Mouse (Mus musculus) liver, postnatal 0 days (tissue): ENCODE results near the gene Adgra3. TPM values are rescaled to one million over a fixed set of nuclear protein-coding genes. Genes with fewer than 3 reads are reported as not detected.

Experiments used
- ATAC-seq: fragments of 200-750 bp; cut with Nextera tagmentation; 2 replicates; pipeline ENCODE4 v1.8.0; 2017; ENCODE audit warnings: mild to moderate bottlenecking, moderate library complexity
- DNase-seq: peaks from one replicate; pipeline ENCODE4 v3.0.0-alpha.2; 2016
- H3K27ac ChIP-seq: fragments of 300-500 bp; sonication (generic); 2 replicates; pipeline ENCODE4 v1.5.1; 2014; ENCODE audit warnings: antibody characterized with exemption, moderate library complexity, mild to moderate bottlenecking, low read depth
- H3K27me3 ChIP-seq: fragments of 300-500 bp; sonication (generic); 2 replicates; pipeline ENCODE4 v1.6.1; 2014; ENCODE audit warnings: low read length, control low read depth, mixed read lengths; ENCODE audit not compliant: insufficient read depth
- H3K36me3 ChIP-seq: fragments of 300-500 bp; sonication (generic); replicated peaks from 2 replicates; pipeline ENCODE4 v1.6.1; 2014; ENCODE audit warnings: mild to moderate bottlenecking, control low read depth, low read length, moderate library complexity, mixed read lengths; ENCODE audit not compliant: insufficient read depth
- H3K4me1 ChIP-seq: fragments of 300-500 bp; sonication (generic); 2 replicates; pipeline ENCODE4 v1.6.1; 2014; ENCODE audit warnings: antibody characterized with exemption, mild to moderate bottlenecking, control low read depth; ENCODE audit not compliant: insufficient read depth
- H3K4me2 ChIP-seq: fragments of 300-500 bp; sonication (generic); 2 replicates; pipeline ENCODE4 v1.6.1; 2014; ENCODE audit warnings: low read depth, mild to moderate bottlenecking, low read length, moderate library complexity, mixed read lengths
- H3K4me3 ChIP-seq: fragments of 300-500 bp; sonication (generic); 2 replicates; pipeline ENCODE4 v1.5.1; 2014; ENCODE audit warnings: low read depth, low read length
- H3K9ac ChIP-seq: fragments of 300-500 bp; sonication (generic); replicated peaks from 2 replicates; pipeline ENCODE4 v1.6.1; 2014; ENCODE audit warnings: mild to moderate bottlenecking, moderate library complexity
- H3K9me3 ChIP-seq: fragments of 300-500 bp; sonication (generic); 2 replicates; pipeline ENCODE4 v1.6.1; 2016; ENCODE audit warnings: mild to moderate bottlenecking, control low read depth, low read length, mixed read lengths
- CTCF ChIP-seq: sonication (generic); IDR thresholded peaks from 2 replicates; pipeline ENCODE4 v1.5.1; 2016; ENCODE audit warnings: antibody characterized with exemption, low read depth
- EP300 ChIP-seq: IDR thresholded peaks from 2 replicates; pipeline ENCODE4 v1.6.1; 2016; ENCODE audit warnings: antibody characterized with exemption, low read depth, mild to moderate bottlenecking
- WGBS: fragments of 180-500 bp; shearing (Covaris S2); extraction: QIAGEN DNeasy Blood & Tissue Kit; methylation state at CpG from one replicate; pipeline ENCODE4 v1.1.7; 2014; ENCODE audit not compliant: insufficient replicate concordance; 5-methylcytosine and 5-hydroxymethylcytosine counted together
- polyA plus RNA-seq: library from polyadenylated mRNA; unstranded; fragments of >200 nt; fragmentation: Nextera tagmentation; extraction: Ambion mirVana; gene quantifications from 2 replicates; pipeline ENCODE4 v1.2.1, GENCODE M21; 2015

The Adgra3 gene
- polyA plus RNA-seq: 2.3 and 2.7 TPM in 2 replicates

DNA sequence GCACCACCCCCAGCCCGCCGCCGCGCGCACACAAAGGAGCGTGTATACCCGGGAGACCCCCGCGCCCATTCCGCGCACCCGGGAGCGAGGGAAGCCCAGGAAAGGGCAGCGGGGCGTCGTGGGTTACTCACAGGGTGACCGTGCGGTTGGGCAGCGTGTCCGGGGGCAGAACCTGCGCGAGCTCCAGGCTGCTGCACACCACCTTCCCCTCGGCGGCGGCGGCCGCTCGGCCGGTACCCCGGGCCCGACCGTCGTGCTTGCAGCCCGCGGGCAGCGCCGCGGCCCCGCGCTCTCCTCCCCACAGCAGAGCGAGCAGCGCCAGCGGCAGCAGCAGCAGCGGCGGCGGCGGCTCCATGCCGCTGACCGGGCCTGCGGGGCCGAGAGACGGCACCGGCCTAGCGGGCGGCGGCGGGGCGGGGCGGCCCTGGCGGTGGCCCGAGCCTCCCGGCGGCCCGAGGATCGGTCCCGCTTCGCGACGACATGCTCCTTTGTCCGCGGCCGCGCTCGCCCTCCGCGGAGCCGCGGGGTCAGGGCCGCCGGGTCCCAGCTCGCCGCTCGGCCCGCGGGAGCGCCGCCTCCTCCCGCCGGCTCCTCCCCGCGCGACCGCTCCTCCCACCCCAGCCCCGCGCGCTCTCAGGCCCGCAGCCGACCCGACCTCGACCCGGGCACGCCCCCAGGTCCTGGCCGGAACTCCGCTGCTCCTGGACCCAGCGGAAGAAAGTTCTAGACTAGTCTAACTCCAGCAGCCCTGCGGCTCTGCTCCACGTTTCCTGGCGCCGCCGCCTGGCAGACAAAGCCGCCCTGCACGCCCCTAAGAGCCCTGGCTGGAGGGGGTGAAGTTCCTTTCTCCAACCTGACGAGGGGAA is at the start of gene Adgra3:
TSS of gene Adgra3 (minus strand) at position 586 of the 866 bp plus-strand sequence.
- peaks cover 9% of the 10 kb centered on the region for H3K27me3 ChIP-seq
- H3K4me2 ChIP-seq: peak within 1 kb of the TSS; percentile 96
- H3K9me3 ChIP-seq: no peaks in the 10 kb centered on the region
- TF ChIP-seq CTCF: no peak
- no peak for TF ChIP-seq EP300
- H3K4me1 ChIP-seq: peaks cover 6% of the 10 kb centered on the region
- peak within 1 kb of the TSS; percentile 69 for H3K9ac ChIP-seq
- peak within 1 kb of the TSS; percentile 70 for H3K4me3 ChIP-seq
- H3K36me3 ChIP-seq: no peaks in the 10 kb centered on the region
- ATAC-seq (peak; percentile 94), DNase-seq (peak; percentile 83)
- under 1% methylated on average over 66 of the region's 113 CpGs for WGBS
- peak within 1 kb of the TSS; percentile 68; the same call in 1 of the 2 replicates for H3K27ac ChIP-seq

- no peaks in the 10 kb centered on the region for H3K27me3 ChIP-seq
- H3K27ac ChIP-seq: no peak overlapping the region
- 82% methylated on average over 1 of the region's 1 CpGs for WGBS
Observed at GRCm38 (mm10) chr5:50083441-50083840, 24.6 kb upstream of the Adgra3 start.

GRCm38 (mm10) chr5:50074245-50074644 is 15.4 kb upstream of the Adgra3 start:
- H3K4me2 ChIP-seq: no peak overlapping the region
- no peak overlapping the region for H3K9ac ChIP-seq
- TF ChIP-seq CTCF (no peak), EP300 (no peak)
- no peaks in the 10 kb centered on the region for H3K27me3 ChIP-seq
- no peaks in the 10 kb centered on the region for H3K36me3 ChIP-seq
- no peaks in the 10 kb centered on the region for H3K9me3 ChIP-seq
- ATAC-seq: no peak
- H3K4me3 ChIP-seq: no peak overlapping the region
- DNase-seq: no peak
- H3K4me1 ChIP-seq: no peaks in the 10 kb centered on the region
- no peak overlapping the region for H3K27ac ChIP-seq

More at GRCm38 (mm10) chr5:50083441-50083840, 24.6 kb upstream of the Adgra3 start:
- H3K4me2 ChIP-seq: no peak overlapping the region
- no peaks in the 10 kb centered on the region for H3K4me1 ChIP-seq
- no peaks in the 10 kb centered on the region for H3K36me3 ChIP-seq
- no peak for TF ChIP-seq CTCF
- TF ChIP-seq EP300: no peak
- no peak overlapping the region for H3K9ac ChIP-seq
- H3K4me3 ChIP-seq: no peak overlapping the region
- no peak for ATAC-seq
- H3K9me3 ChIP-seq: no peaks in the 10 kb centered on the region
- no peak for DNase-seq

DNA sequence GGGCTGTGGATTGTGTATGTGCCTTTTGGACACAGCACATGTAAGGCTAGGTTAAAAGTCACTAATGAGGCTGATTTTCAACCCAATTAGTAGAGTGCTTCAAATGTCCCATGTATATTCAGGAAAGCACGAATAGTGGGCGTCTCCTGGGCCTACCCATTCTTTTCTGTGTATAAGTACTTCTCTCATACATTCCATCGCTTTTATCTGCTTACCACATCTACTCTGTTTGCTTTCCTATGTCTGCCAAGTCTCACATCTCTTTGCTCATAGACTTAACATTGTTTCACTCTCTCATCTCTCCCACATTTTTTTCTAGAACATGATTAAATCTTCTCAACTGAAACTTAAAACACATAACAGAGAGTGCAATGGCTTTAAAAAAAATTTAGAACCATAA is 5.4 kb upstream of the Adgra3 start:
- Histone ChIP-seq H3K4me3 (no peak overlapping the region), H3K9ac (no peak overlapping the region), H3K9me3 (no peaks in the 10 kb centered on the region), H3K27me3 (no peaks in the 10 kb centered on the region), H3K27ac (no peak overlapping the region), H3K4me1 (no peaks in the 10 kb centered on the region; the same call in 1 of the 2 replicates), H3K36me3 (no peaks in the 10 kb centered on the region), H3K4me2 (no peak overlapping the region)
- no peak for TF ChIP-seq EP300
- TF ChIP-seq CTCF: no peak
- 59% methylated on average over 3 of the region's 3 CpGs for WGBS
- no peak for DNase-seq
- no peak for ATAC-seq

GRCm38 (mm10) chr5:50059586-50059985 is 780 bp upstream of the Adgra3 start:
- no peak overlapping the region for H3K9ac ChIP-seq
- DNase-seq (no peak), ATAC-seq (no peak)
- peak overlapping the region; percentile 96; the same call in 1 of the 2 replicates for H3K4me2 ChIP-seq
- H3K27ac ChIP-seq: no peak overlapping the region
- 78% methylated on average over 7 of the region's 7 CpGs for WGBS
- H3K9me3 ChIP-seq: no peaks in the 10 kb centered on the region
- TF ChIP-seq EP300: no peak
- H3K4me1 ChIP-seq: peaks cover 6% of the 10 kb centered on the region
- H3K27me3 ChIP-seq: peaks cover 9% of the 10 kb centered on the region
- peak overlapping the region; percentile 70; the same call in 1 of the 2 replicates for H3K4me3 ChIP-seq
- H3K36me3 ChIP-seq: no peaks in the 10 kb centered on the region

- Histone ChIP-seq H3K9me3 (no peaks in the 10 kb centered on the region), H3K36me3 (no peaks in the 10 kb centered on the region), H3K4me1 (peaks cover 6% of the 10 kb centered on the region), H3K4me2 (peak overlapping the region; percentile 96), H3K9ac (peak overlapping the region; percentile 69), H3K27ac (no peak overlapping the region), H3K27me3 (peaks cover 9% of the 10 kb centered on the region), H3K4me3 (peak overlapping the region; percentile 70)
- WGBS: 8% methylated on average over 26 of the region's 26 CpGs
- DNase-seq (no peak), ATAC-seq (no peak; the same call in none of the 2 replicates)
- no peak for TF ChIP-seq CTCF
- TF ChIP-seq EP300: no peak
Observed at GRCm38 (mm10) chr5:50057612-50058420, 990 bp downstream of the Adgra3 start.
